Mouse (Mus musculus): ENCODE results near the gene Celf1. TPM values are rescaled to one million over a fixed set of nuclear protein-coding genes. Genes with fewer than 3 reads are reported as not detected.
"Not testable (repeated sequence)": the region's sequence is repeated elsewhere in the genome, so short reads cannot be mapped to it uniquely, and the experiment has no call there.

The Celf1 gene
- polyA plus RNA-seq, 1 experiment from 2014 or later = 48.5 TPM

DNA sequence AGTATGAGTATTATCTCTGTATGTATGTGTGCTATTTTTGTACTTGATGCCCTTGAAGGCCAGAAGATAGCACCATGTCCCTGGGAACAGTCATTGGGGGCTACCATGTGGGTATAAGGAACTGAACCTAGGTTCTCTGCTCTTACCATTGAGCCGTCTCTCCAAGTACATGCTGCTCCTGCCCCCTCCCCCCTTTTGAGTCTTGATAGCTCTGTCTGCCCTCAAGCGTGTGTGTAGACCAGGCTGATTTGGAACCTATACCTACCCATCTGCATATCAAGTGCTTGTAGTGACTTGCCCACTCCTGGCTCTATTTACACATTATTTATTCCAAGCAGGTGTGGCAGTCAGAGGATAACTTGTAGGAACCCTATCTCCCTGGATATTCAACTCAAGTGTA, 36.4 kb downstream of the Celf1 start:
- 75% methylated on average over 2 of the region's 2 CpGs for WGBS
- 0 out of 2 replicates have a peak, but pooled peaks cover 10% of the 10 kb centered on the region for H3K36me3 ChIP-seq (ENCODE audit: control insufficient read depth, insufficient read depth, low read length)
- H3K27ac ChIP-seq (replicated peaks; ENCODE audit: low read depth, low read length) = no peak overlapping the region
- no peaks in the 10 kb centered on the region for H3K4me1 ChIP-seq (ENCODE audit: control insufficient read depth, insufficient read depth, low read length)
- no peak overlapping the region for H3K9ac ChIP-seq (ENCODE audit: low read depth, low read length)
- no peaks in the 10 kb centered on the region for H3K9me3 ChIP-seq (ENCODE audit: control insufficient read depth, low read length)
- H3K4me2 ChIP-seq (ENCODE audit: low read depth, low read length) = no peak overlapping the region
- ATAC-seq (ENCODE audit: low read depth) (no peak), DNase-seq (ENCODE audit: low spot score) (no peak)
- no peaks in the 10 kb centered on the region for H3K27me3 ChIP-seq (replicated peaks; ENCODE audit: control insufficient read depth, insufficient read depth, low read length)
- no peak overlapping the region for H3K4me3 ChIP-seq (ENCODE audit: low read depth, low read length)

DNA sequence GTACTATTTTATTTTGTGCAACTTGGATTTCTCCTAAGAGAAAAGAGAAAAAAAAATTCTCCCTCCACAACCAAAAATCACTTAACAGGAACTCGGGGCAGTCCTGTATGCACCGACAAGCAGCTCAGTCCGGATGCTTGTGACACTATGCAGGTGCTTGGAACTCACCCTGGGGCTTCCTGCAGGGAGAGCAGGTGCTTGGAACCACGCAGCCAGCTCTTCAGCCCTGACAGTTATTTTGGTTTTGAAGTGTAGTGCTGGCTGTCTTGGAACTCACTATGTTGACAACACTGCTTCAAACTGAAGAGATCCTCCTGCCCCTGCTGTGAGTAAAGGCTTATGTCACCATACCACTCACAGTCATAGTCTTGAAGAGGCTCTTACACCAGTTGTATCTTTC, 37.1 kb downstream of the Celf1 start:
- 71% methylated on average over 4 of the region's 4 CpGs for WGBS
- ATAC-seq (ENCODE audit: low read depth) = no peak

DNA sequence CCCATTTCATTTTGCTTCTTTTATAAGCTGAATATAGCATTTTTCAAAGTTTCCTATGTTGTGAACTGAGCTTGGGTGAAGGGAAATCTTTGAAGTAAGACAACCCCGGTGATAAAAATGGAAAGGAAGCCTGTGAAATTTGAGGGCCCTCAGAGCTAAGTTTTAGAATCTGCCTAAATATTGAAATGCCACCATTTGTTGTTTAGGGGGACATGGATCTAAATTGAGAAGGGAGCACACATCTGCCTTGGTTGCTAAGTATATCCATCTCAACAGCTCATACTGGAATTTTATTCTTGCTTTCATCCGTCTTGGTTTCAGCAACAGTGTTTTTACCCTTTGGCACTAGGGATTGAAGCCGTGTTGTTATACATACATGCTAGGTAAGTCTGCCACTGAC, 45.9 kb downstream of the Celf1 start:
- no peak for DNase-seq (ENCODE audit: low spot score)
- no peak overlapping the region for H3K9ac ChIP-seq (ENCODE audit: low read depth, low read length)
- H3K9me3 ChIP-seq (ENCODE audit: control insufficient read depth, low read length) = no peaks in the 10 kb centered on the region
- WGBS = 88% methylated on average over 3 of the region's 3 CpGs
- ATAC-seq (ENCODE audit: low read depth) = no peak
- H3K27ac ChIP-seq (replicated peaks; ENCODE audit: low read depth, low read length) = no peak overlapping the region
- no peak overlapping the region for H3K4me3 ChIP-seq (ENCODE audit: low read depth, low read length)
- H3K4me2 ChIP-seq (ENCODE audit: low read depth, low read length) = no peak overlapping the region
- no peaks in the 10 kb centered on the region for H3K27me3 ChIP-seq (replicated peaks; ENCODE audit: control insufficient read depth, insufficient read depth, low read length)
- no peaks in the 10 kb centered on the region for H3K36me3 ChIP-seq (ENCODE audit: control insufficient read depth, insufficient read depth, low read length)
- H3K4me1 ChIP-seq (ENCODE audit: control insufficient read depth, insufficient read depth, low read length) = no peaks in the 10 kb centered on the region

More for the DNA sequence above, 37.1 kb downstream of the Celf1 start:
- no peak overlapping the region for H3K27ac ChIP-seq (replicated peaks; ENCODE audit: low read depth, low read length)
- H3K9ac ChIP-seq (ENCODE audit: low read depth, low read length) = no peak overlapping the region
- no peaks in the 10 kb centered on the region for H3K27me3 ChIP-seq (replicated peaks; ENCODE audit: control insufficient read depth, insufficient read depth, low read length)
- no peak overlapping the region for H3K4me2 ChIP-seq (ENCODE audit: low read depth, low read length)
- H3K36me3 ChIP-seq (ENCODE audit: control insufficient read depth, insufficient read depth, low read length) = 0 out of 2 replicates have a peak, but pooled peaks cover 5% of the 10 kb centered on the region
- H3K9me3 ChIP-seq (ENCODE audit: control insufficient read depth, low read length) = no peaks in the 10 kb centered on the region
- no peaks in the 10 kb centered on the region for H3K4me1 ChIP-seq (ENCODE audit: control insufficient read depth, insufficient read depth, low read length)
- DNase-seq (ENCODE audit: low spot score) = no peak
- no peak overlapping the region for H3K4me3 ChIP-seq (ENCODE audit: low read depth, low read length)

DNA sequence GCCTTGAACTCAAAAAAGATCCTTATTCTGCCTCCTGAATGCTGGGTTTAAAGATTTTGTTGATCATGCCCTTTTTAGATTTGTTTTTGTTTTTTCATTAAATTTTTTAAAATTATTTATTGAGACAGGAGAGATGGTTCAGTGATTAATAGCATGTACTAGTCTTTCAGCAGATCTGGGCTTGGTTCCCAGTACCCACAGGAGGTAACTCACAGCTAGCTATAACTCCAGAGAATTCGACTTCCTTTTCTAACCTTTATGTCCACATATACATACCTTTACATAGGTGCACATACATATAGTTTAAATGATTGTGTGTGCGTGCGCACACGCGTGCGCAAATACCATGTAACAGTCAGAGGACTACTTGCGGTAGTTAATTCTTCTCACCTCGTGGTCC, 68.4 kb downstream of the Celf1 start:
- Histone ChIP-seq H3K4me1 (ENCODE audit: control insufficient read depth, insufficient read depth, low read length) (no peaks in the 10 kb centered on the region), H3K9me3 (ENCODE audit: control insufficient read depth, low read length) (no peaks in the 10 kb centered on the region), H3K4me3 (ENCODE audit: low read depth, low read length) (no peak overlapping the region), H3K9ac (ENCODE audit: low read depth, low read length) (no peak overlapping the region), H3K27ac (replicated peaks; ENCODE audit: low read depth, low read length) (no peak overlapping the region), H3K36me3 (ENCODE audit: control insufficient read depth, insufficient read depth, low read length) (peaks cover 86% of the 10 kb centered on the region), H3K4me2 (ENCODE audit: low read depth, low read length) (no peak overlapping the region), H3K27me3 (replicated peaks; ENCODE audit: control insufficient read depth, insufficient read depth, low read length) (no peaks in the 10 kb centered on the region)
- 98% methylated on average over 8 of the region's 8 CpGs for WGBS
- no peak for DNase-seq (ENCODE audit: low spot score)
- ATAC-seq (ENCODE audit: low read depth) = no peak

DNA sequence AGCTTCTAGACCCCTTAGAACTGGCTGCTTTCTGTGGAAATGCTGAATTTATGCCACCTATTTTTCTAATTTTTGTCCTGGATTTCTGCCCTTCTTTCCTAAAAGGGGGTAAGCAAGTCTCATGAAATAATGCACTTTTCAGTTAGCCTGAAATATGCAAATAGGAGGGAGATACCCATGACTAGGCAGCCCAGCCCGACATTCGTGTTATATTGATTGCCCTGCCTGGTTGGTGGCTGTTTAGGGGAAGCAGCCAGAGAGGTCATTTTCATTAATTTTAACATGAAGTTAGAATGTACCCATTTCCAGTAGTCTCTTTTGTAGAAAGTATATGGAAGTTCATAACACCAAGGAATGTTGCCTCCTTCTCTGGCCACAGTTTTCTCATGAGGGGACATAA, 73.7 kb downstream of the Celf1 start:
- 92% methylated on average over 2 of the region's 2 CpGs for WGBS

DNA sequence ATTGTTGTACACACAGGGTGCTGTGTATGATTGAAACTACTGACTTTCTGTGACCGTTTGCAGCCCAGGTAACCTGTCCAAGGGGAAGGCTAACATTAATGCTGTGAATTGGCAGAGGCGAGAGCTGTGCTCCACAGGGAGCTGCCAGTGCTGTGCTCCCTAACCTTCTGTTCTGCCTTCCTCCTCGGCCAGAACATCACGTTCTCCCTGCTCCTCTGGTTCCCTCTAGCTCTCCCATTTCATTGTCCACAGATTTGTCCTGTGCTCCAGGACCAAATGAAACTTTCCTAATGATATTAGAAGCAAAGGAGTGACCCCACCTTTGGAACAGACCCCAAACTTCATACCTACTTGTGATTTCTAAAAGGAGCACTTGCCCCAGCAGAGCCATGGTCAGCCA, 75.2 kb downstream of the Celf1 start:
- WGBS = 77% methylated on average over 4 of the region's 4 CpGs
- ATAC-seq (ENCODE audit: low read depth) (no peak), DNase-seq (ENCODE audit: low spot score) (no peak)
- Histone ChIP-seq H3K4me1 (ENCODE audit: control insufficient read depth, insufficient read depth, low read length) (no peaks in the 10 kb centered on the region), H3K4me3 (ENCODE audit: low read depth, low read length) (no peak overlapping the region), H3K27me3 (replicated peaks; ENCODE audit: control insufficient read depth, insufficient read depth, low read length) (no peaks in the 10 kb centered on the region), H3K4me2 (ENCODE audit: low read depth, low read length) (no peak overlapping the region), H3K9me3 (ENCODE audit: control insufficient read depth, low read length) (no peaks in the 10 kb centered on the region), H3K9ac (ENCODE audit: low read depth, low read length) (no peak overlapping the region), H3K36me3 (ENCODE audit: control insufficient read depth, insufficient read depth, low read length) (peaks cover 65% of the 10 kb centered on the region), H3K27ac (replicated peaks; ENCODE audit: low read depth, low read length) (no peak overlapping the region)

More for the DNA sequence above, 73.7 kb downstream of the Celf1 start:
- Histone ChIP-seq H3K27me3 (replicated peaks; ENCODE audit: control insufficient read depth, insufficient read depth, low read length) (no peaks in the 10 kb centered on the region), H3K27ac (replicated peaks; ENCODE audit: low read depth, low read length) (no peak overlapping the region), H3K4me1 (ENCODE audit: control insufficient read depth, insufficient read depth, low read length) (no peaks in the 10 kb centered on the region), H3K4me2 (ENCODE audit: low read depth, low read length) (no peak overlapping the region), H3K9me3 (ENCODE audit: control insufficient read depth, low read length) (no peaks in the 10 kb centered on the region), H3K9ac (ENCODE audit: low read depth, low read length) (no peak overlapping the region), H3K4me3 (ENCODE audit: low read depth, low read length) (no peak overlapping the region), H3K36me3 (ENCODE audit: control insufficient read depth, insufficient read depth, low read length) (peaks cover 71% of the 10 kb centered on the region)
- DNase-seq (ENCODE audit: low spot score) (no peak), ATAC-seq (ENCODE audit: low read depth) (no peak)

DNA sequence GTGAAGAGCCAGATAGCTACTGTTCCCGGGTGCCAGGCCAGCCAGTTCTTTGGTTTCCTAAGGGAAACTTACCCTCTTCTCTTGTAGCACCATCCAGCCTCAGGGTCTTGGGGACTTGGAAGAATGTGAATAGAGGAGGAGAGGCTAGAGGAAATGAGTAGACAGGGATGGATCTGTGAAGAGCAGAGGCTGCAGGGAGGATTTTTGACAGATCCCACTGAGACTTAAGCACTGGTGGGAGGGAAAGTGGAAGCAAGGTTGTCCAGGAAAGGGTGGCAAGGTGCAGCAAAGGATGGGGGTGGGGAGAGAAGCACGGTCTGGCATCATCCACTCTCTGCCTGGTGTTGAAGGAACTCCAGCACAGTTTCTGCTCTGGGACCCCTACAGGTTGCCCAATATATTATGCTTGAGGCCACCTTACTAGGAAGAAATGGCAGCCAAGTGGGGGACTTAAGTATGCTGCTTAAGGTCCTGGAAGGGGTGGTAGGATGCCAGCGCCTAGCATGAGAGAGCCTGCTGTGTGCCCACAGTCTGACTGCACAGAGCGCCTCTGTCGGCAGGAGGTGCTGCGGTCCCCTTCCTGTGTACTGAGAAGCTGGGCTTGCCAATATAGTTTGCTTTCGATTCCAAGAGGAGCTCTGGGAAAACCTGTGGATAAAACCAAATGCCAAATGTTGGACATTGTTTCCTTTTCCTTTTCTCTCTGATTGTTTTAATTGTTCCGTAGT, 78.0 kb downstream of the Celf1 start:
- Histone ChIP-seq H3K4me2 (ENCODE audit: low read depth, low read length) (no peak overlapping the region), H3K27me3 (replicated peaks; ENCODE audit: control insufficient read depth, insufficient read depth, low read length) (no peaks in the 10 kb centered on the region), H3K27ac (replicated peaks; ENCODE audit: low read depth, low read length) (no peak overlapping the region), H3K36me3 (ENCODE audit: control insufficient read depth, insufficient read depth, low read length) (peaks cover 48% of the 10 kb centered on the region), H3K4me1 (ENCODE audit: control insufficient read depth, insufficient read depth, low read length) (no peaks in the 10 kb centered on the region), H3K4me3 (ENCODE audit: low read depth, low read length) (no peak overlapping the region), H3K9me3 (ENCODE audit: control insufficient read depth, low read length) (no peaks in the 10 kb centered on the region), H3K9ac (ENCODE audit: low read depth, low read length) (no peak overlapping the region)
- no peak for ATAC-seq (ENCODE audit: low read depth)
- WGBS = 83% methylated on average over 8 of the region's 8 CpGs
- no peak for DNase-seq (ENCODE audit: low spot score)

DNA sequence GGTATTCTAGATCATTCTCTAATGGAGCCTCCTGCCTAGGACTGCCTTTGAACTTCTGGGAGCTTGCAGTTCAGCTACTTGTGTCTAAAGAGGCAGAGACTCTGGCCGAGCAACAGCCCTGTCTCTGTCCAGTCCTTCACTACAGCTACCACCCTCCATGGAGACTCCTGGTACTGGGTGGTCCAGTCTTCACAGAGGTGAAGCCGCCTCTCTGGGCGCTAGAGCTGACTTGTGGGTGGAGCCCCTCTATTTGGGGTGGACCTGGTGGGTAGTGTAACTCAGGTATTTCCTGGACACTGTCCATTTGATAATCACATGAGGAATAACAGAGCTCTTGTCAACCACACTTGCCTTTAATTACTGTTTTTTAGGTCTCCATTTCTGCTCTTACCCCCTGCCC, 79.7 kb downstream of the Celf1 start:
- no peaks in the 10 kb centered on the region for H3K4me1 ChIP-seq (ENCODE audit: control insufficient read depth, insufficient read depth, low read length)
- WGBS = 92% methylated on average over 3 of the region's 3 CpGs
- no peak overlapping the region for H3K9ac ChIP-seq (ENCODE audit: low read depth, low read length)
- no peak overlapping the region for H3K4me3 ChIP-seq (ENCODE audit: low read depth, low read length)
- H3K27ac ChIP-seq (replicated peaks; ENCODE audit: low read depth, low read length) = no peak overlapping the region
- no peak for ATAC-seq (ENCODE audit: low read depth)
- peaks cover 31% of the 10 kb centered on the region for H3K36me3 ChIP-seq (ENCODE audit: control insufficient read depth, insufficient read depth, low read length)
- no peaks in the 10 kb centered on the region for H3K9me3 ChIP-seq (ENCODE audit: control insufficient read depth, low read length)
- H3K27me3 ChIP-seq (replicated peaks; ENCODE audit: control insufficient read depth, insufficient read depth, low read length) = no peaks in the 10 kb centered on the region
- H3K4me2 ChIP-seq (ENCODE audit: low read depth, low read length) = no peak overlapping the region
- no peak for DNase-seq (ENCODE audit: low spot score)

DNA sequence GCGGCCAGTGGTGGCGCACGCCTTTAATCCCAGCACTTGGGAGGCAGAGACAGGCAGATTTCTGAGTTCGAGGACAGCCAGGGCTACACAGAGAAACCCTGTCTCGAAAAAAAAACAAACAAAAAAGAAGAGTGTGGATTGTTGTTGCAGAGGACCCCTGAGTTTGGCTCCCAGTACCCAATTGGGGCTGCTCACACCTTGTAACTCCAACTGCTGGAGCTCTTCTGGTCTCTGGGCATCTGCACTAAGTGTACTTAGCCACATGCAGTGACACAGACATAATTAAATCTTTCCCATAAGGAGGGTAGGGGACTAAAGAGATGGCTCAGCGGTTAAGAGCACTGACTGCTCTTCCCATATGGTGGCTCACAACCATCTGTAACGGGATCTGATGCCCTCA, 82.1 kb downstream of the Celf1 start:
- DNase-seq (ENCODE audit: low spot score); H3K4me2 ChIP-seq (ENCODE audit: low read depth, low read length); H3K4me3 ChIP-seq (ENCODE audit: low read depth, low read length); H3K9me3 ChIP-seq (ENCODE audit: control insufficient read depth, low read length); ATAC-seq (ENCODE audit: low read depth); H3K27me3 ChIP-seq (replicated peaks; ENCODE audit: control insufficient read depth, insufficient read depth, low read length); H3K4me1 ChIP-seq (ENCODE audit: control insufficient read depth, insufficient read depth, low read length); H3K9ac ChIP-seq (ENCODE audit: low read depth, low read length); H3K27ac ChIP-seq (replicated peaks; ENCODE audit: low read depth, low read length): not testable (repeated sequence)
- peaks cover 28% of the 10 kb centered on the region for H3K36me3 ChIP-seq (ENCODE audit: control insufficient read depth, insufficient read depth, low read length)
- WGBS = 96% methylated on average over 7 of the region's 7 CpGs

Measured in embryonic facial prominence, embryonic 14.5 days (tissue).